Mouse (Mus musculus): Measurements from ENCODE around the gene Rabggtb. TPM values are rescaled to one million over a fixed set of nuclear protein-coding genes. Genes with fewer than 3 reads are reported as not detected.

Gene Rabggtb
- polyA plus RNA-seq, 1 experiment from 2014 or later = 62.2 TPM

Other genes with a start within 250 kb of the Rabggtb start
- 12.9 and 13.6 TPM in 2 replicates for gene St6galnac3, start 187.8 kb downstream of the Rabggtb start, polyA plus RNA-seq (2016; fragmentation: Nextera tagmentation; extraction: Ambion mirVana)
- 5.3 and 6.4 TPM in 2 replicates for gene Asb17, start 68.8 kb downstream of the Rabggtb start, polyA plus RNA-seq (2016; fragmentation: Nextera tagmentation; extraction: Ambion mirVana)
- 0.10 and 0.11 TPM in 2 replicates for gene Msh4, start 6.9 kb downstream of the Rabggtb start, polyA plus RNA-seq (2016; fragmentation: Nextera tagmentation; extraction: Ambion mirVana)
- gene Acadm, start 31.6 kb upstream of the Rabggtb start, polyA plus RNA-seq (2016; fragmentation: Nextera tagmentation; extraction: Ambion mirVana) = 51.7 and 53.4 TPM in 2 replicates
- 0.20 and 0.36 TPM in 2 replicates for gene Slc44a5, start 60.4 kb upstream of the Rabggtb start, polyA plus RNA-seq (2016; fragmentation: Nextera tagmentation; extraction: Ambion mirVana)

Data from liver, embryonic 12.5 days (tissue).